Mouse (Mus musculus): ENCODE measurements at regions not wholly inside any gene's neighbourhood (a gene's known extent, or its start where the extent isn't known, plus 50 kb on each side); places are given as distances from the start of the nearest gene placed in this dataset.
A peak's percentile ranks its signal among the peaks of the same experiment; 100 is the strongest.

DNA sequence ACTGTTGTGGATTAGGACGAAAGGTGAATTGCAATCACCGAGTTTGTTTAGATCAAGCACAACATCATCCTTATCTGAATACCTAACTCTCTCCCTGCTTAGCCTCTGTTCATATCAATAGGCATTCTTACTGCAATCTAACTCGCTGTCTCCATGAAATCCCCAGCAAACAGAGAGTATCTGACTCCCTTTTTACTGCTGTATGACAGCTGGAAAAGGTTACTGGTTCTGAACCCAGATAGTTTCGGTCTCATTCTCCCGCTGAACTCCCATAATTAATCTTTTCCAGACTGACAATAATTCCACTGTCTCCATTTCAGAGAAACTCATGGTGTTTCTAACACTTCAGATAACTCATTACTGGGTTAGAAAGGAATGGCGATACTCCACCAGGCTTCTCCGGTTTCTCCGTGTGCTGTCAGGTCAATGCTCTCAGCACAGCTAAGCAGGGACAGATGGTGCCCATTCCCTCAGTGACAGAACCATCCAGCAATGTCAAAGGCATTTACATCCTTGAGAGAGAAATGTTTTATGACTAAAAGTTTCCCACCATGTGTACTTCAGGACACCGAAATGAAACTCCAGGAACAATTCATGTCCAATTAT, 167.5 kb upstream of the Itga4 start:
- TF ChIP-seq CTCF (IDR thresholded peaks at IDR 0.05; ENCODE audit: low read depth): no peak
- Histone ChIP-seq H3K27me3 (replicated peaks; ENCODE audit: control insufficient read depth, insufficient read depth, low read length) (no peaks in the 10 kb centered on the region), H3K9me3 (ENCODE audit: control insufficient read depth) (no peaks in the 10 kb centered on the region), H3K4me3 (ENCODE audit: low read depth, low read length) (no peak overlapping the region; the same call in 1 of the 2 replicates), H3K9ac (ENCODE audit: low read depth, low read length) (no peak overlapping the region), H3K4me1 (replicated peaks; ENCODE audit: control insufficient read depth, insufficient read depth, low read length) (no peaks in the 10 kb centered on the region), H3K27ac (ENCODE audit: low read depth, low read length) (no peak overlapping the region), H3K36me3 (ENCODE audit: control insufficient read depth, insufficient read depth) (no peaks in the 10 kb centered on the region), H3K4me2 (replicated peaks; ENCODE audit: low read depth) (peak overlapping the region; percentile 37; the same call in 1 of the 2 replicates)
- 59% methylated on average over 9 of the region's 9 CpGs for WGBS
- no peak for ATAC-seq

DNA sequence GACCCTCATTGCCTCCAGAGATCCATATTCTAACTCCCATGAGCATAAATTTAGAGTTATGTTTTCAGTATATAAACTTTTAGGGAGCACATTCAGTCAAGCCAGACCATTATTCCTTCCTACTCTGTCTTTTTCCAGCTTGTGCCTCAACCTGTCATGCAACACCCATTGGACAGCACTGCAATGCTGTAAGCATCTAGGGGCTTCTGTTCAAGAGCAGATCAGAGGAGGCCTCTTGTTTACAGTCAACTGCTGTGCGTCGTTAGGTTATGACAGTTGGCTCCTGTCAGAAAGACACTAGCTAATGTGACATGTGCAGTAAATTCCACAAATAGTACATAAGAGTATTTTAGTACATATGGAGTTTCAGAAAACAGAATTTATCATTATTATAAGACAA, 165.0 kb upstream of the Itga4 start:
- Histone ChIP-seq H3K9ac (ENCODE audit: low read depth, low read length) (no peak overlapping the region), H3K4me2 (replicated peaks; ENCODE audit: low read depth) (no peak overlapping the region), H3K4me3 (ENCODE audit: low read depth, low read length) (no peak overlapping the region), H3K4me1 (replicated peaks; ENCODE audit: control insufficient read depth, insufficient read depth, low read length) (no peaks in the 10 kb centered on the region), H3K9me3 (ENCODE audit: control insufficient read depth) (no peaks in the 10 kb centered on the region), H3K27me3 (replicated peaks; ENCODE audit: control insufficient read depth, insufficient read depth, low read length) (no peaks in the 10 kb centered on the region), H3K27ac (ENCODE audit: low read depth, low read length) (no peak overlapping the region), H3K36me3 (ENCODE audit: control insufficient read depth, insufficient read depth) (no peaks in the 10 kb centered on the region)
- 75% methylated on average over 2 of the region's 2 CpGs for WGBS
- no peak for TF ChIP-seq CTCF (IDR thresholded peaks at IDR 0.05; ENCODE audit: low read depth)
- no peak for ATAC-seq

DNA sequence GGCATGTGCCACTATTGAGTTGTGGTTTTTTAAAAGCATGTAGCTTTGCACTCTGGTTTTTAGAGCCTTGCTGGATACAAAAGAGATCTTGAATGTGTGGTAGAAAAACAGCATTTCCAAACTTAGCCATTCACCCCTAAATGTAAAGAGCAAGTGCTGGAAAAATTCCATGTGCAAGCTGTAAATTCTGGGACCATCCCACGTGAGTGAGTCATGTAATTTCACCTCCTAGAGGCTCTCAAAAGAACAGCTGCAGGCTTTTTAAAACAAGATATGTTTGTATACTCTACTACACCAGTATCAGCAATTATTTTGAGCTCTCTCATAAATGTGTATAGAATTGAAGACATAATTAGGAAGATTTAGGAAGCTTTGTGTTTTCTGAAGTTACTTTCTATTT, 160.9 kb upstream of the Itga4 start:
- Histone ChIP-seq H3K9me3 (ENCODE audit: control insufficient read depth) (no peaks in the 10 kb centered on the region), H3K36me3 (ENCODE audit: control insufficient read depth, insufficient read depth) (no peaks in the 10 kb centered on the region), H3K4me3 (ENCODE audit: low read depth, low read length) (no peak overlapping the region), H3K4me1 (replicated peaks; ENCODE audit: control insufficient read depth, insufficient read depth, low read length) (no peaks in the 10 kb centered on the region), H3K27me3 (replicated peaks; ENCODE audit: control insufficient read depth, insufficient read depth, low read length) (no peaks in the 10 kb centered on the region), H3K27ac (ENCODE audit: low read depth, low read length) (no peak overlapping the region), H3K4me2 (replicated peaks; ENCODE audit: low read depth) (no peak overlapping the region), H3K9ac (ENCODE audit: low read depth, low read length) (no peak overlapping the region)
- 21% methylated on average over 1 of the region's 1 CpGs for WGBS
- no peak for ATAC-seq
- no peak for TF ChIP-seq CTCF (IDR thresholded peaks at IDR 0.05; ENCODE audit: low read depth)

DNA sequence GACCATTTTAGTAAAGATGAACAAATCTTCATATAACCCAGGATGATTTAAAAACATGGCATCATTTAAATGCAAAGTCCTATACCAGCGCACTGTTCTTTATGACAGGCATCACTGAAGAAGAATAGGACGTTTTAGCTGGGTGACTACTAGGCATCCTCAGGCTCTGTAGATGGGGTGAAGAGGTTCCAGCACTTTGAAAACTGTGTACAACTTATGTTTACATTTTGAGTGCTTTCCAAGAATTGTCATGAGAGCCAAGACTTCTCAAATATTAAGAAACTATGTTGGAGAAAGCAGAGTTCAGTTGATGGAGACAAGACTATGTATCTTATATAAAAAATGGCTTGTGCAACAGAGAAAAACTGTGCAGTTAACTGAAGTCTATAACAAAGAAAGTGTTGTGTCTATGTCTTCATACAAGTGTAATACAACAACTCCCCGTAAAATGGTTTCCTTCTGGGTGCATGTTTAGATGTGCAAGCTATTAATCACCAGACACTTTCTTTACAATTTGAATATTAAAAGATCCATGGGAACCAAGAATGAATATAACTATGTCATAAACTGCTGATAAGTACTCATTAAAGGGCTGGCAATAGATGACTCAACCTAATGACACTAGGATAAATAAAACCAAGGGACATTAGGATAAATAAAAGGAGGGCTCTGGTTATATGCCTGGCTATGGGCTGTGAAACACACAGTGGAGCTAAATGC, 158.5 kb upstream of the Itga4 start:
- H3K4me2 ChIP-seq (replicated peaks; ENCODE audit: low read depth): no peak overlapping the region
- H3K4me3 ChIP-seq (ENCODE audit: low read depth, low read length): no peak overlapping the region
- H3K27me3 ChIP-seq (replicated peaks; ENCODE audit: control insufficient read depth, insufficient read depth, low read length): no peaks in the 10 kb centered on the region
- no peak for ATAC-seq
- H3K27ac ChIP-seq (ENCODE audit: low read depth, low read length): no peak overlapping the region
- no peaks in the 10 kb centered on the region for H3K4me1 ChIP-seq (replicated peaks; ENCODE audit: control insufficient read depth, insufficient read depth, low read length)
- no peak for TF ChIP-seq CTCF (IDR thresholded peaks at IDR 0.05; ENCODE audit: low read depth)
- no peaks in the 10 kb centered on the region for H3K9me3 ChIP-seq (ENCODE audit: control insufficient read depth)
- H3K36me3 ChIP-seq (ENCODE audit: control insufficient read depth, insufficient read depth): no peaks in the 10 kb centered on the region
- no peak overlapping the region for H3K9ac ChIP-seq (ENCODE audit: low read depth, low read length)
- 63% methylated on average over 3 of the region's 3 CpGs for WGBS

DNA sequence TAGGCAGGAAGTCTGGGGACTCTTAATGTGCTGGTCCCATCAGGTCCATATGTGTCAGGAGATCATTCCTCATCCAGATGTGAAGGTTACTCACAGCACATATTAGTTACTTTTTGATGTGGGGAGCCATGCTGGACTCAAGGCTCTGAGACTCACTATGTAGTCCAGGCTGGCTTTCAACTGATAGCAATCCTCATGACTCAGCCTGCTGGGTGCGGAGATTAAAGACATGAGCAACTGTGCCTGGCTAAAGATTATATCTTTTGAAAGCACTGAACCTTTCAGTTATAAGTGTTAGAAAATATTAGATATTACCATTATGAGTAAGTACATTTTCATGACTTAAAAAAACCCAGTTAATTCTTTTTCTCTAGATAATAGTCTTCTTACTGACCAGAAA, 155.6 kb upstream of the Itga4 start:
- WGBS: 94% methylated on average over 1 of the region's 1 CpGs
- Histone ChIP-seq H3K9ac (ENCODE audit: low read depth, low read length) (no peak overlapping the region), H3K36me3 (ENCODE audit: control insufficient read depth, insufficient read depth) (no peaks in the 10 kb centered on the region), H3K4me2 (replicated peaks; ENCODE audit: low read depth) (no peak overlapping the region), H3K27me3 (replicated peaks; ENCODE audit: control insufficient read depth, insufficient read depth, low read length) (no peaks in the 10 kb centered on the region), H3K4me3 (ENCODE audit: low read depth, low read length) (no peak overlapping the region), H3K4me1 (replicated peaks; ENCODE audit: control insufficient read depth, insufficient read depth, low read length) (no peaks in the 10 kb centered on the region), H3K9me3 (ENCODE audit: control insufficient read depth) (no peaks in the 10 kb centered on the region), H3K27ac (ENCODE audit: low read depth, low read length) (no peak overlapping the region)
- no peak for ATAC-seq
- no peak for TF ChIP-seq CTCF (IDR thresholded peaks at IDR 0.05; ENCODE audit: low read depth)

DNA sequence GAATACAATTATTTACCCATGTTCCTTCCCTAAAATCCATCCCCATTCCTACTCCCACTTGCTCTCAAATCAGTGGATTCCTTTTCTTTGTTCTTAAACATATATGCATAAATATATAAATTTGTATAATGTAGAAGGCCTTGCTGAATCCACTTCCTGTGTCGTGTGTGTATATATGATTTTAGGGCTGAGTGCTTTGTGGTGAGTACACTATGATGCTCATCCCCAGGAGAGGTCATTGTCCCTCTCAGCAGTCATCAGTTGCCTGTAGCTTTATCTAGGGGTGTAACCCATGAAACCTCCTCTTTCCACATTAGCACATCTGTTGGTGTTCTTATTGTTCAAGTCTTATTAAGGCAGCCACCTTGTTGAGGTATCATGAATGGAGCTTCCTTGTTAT, 143.6 kb upstream of the Itga4 start:
- Histone ChIP-seq H3K4me2 (replicated peaks; ENCODE audit: low read depth) (no peak overlapping the region), H3K27ac (ENCODE audit: low read depth, low read length) (no peak overlapping the region), H3K36me3 (ENCODE audit: control insufficient read depth, insufficient read depth) (no peaks in the 10 kb centered on the region), H3K4me1 (replicated peaks; ENCODE audit: control insufficient read depth, insufficient read depth, low read length) (no peaks in the 10 kb centered on the region), H3K9ac (ENCODE audit: low read depth, low read length) (no peak overlapping the region), H3K27me3 (replicated peaks; ENCODE audit: control insufficient read depth, insufficient read depth, low read length) (no peaks in the 10 kb centered on the region), H3K4me3 (ENCODE audit: low read depth, low read length) (no peak overlapping the region), H3K9me3 (ENCODE audit: control insufficient read depth) (no peaks in the 10 kb centered on the region)
- TF ChIP-seq CTCF (IDR thresholded peaks at IDR 0.05; ENCODE audit: low read depth): no peak
- ATAC-seq: no peak
- WGBS: 78% methylated on average over 1 of the region's 1 CpGs
